ENCODE assay signal across 28 mouse cellular contexts in the genomic region with DNA sequence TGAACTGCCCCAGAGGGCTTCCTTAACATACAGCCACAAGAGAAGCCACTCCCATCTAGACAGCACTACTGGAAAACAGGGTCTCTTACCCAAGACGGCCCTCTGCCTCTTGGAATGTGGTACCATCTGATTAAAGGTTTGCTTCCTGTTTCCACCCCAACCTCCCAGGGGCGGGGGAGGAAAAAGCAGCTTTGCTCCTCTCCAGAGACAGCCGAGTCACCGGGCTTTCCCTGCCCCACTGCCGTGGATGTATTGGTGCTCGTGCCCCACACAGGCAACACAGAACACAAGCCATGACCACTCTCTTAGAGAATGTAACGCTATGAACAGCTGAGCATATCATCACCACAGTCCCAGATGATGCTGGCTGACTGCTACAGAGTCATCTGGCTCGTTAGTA. TPM values are rescaled to one million over a fixed set of nuclear protein-coding genes. Genes with fewer than 3 reads are reported as not detected.
DNase-seq lines count a peak whose midpoint lies in the region; ATAC-seq and TF ChIP-seq lines count a peak whose summit lies in the region.
"Had no signal": no experiment of that assay in that cellular context is flagged by ENCODE, and none has a peak within 500 bp of the region (broad histone marks: within the 10 kb centered on the region; RNA-seq: fewer than 3 reads in every experiment).

No protein-coding gene starts in this region.

- H3K36me3 ChIP-seq in heart, embryonic 11.5 days (ENCODE audit: control insufficient read depth, insufficient read depth, low read length), result peaks cover 13% of the 10 kb centered on the region
- H3K36me3 ChIP-seq in CH12.LX (replicated peaks in 1 of 2; ENCODE audit: control insufficient read depth in 1 of 2, insufficient read depth in 1 of 2, low read length in 1 of 2), result peaks cover 41 to 86% of the 10 kb centered on the region in 2 experiments

- no peaks in the 10 kb centered on the region for H3K9me3 ChIP-seq in heart, embryonic 11.5 days (replicated peaks; ENCODE audit: control insufficient read depth, low read length)
- no peaks in the 10 kb centered on the region for H3K9me3 ChIP-seq in CH12.LX (replicated peaks; ENCODE audit: low read length)
- H3K9me3 ChIP-seq: embryonic facial prominence, embryonic 13.5 days; heart, embryonic 15.5 days; hindbrain, embryonic 13.5 days; neural tube, embryonic 13.5 days had no signal

- TF ChIP-seq RAD21 in CH12.LX (IDR thresholded peaks at IDR 0.05; ENCODE audit: low read depth, low read length), result no peak

- 42% methylated on average over 8 of the region's 8 CpGs for WGBS in heart, embryonic 11.5 days (ENCODE audit: insufficient replicate concordance)

- no peak for TF ChIP-seq CTCF in CH12.LX (conservative IDR thresholded peaks at IDR 0.05 in 1 of 2, IDR thresholded peaks at IDR 0.05 in 1 of 2; ENCODE audit: low read depth in 2 of 2, low read length in 2 of 2)

- intact Hi-C loops in heart, postnatal 10 days (cut with DNase I), result no loop called here

- H3K4me1 ChIP-seq in heart, embryonic 11.5 days (ENCODE audit: control insufficient read depth, insufficient read depth, low read length), result no peaks in the 10 kb centered on the region
- peaks cover 0 to 31% of the 10 kb centered on the region in 2 experiments; a peak in 2 of 4 replicates for H3K4me1 ChIP-seq in CH12.LX (ENCODE audit: control insufficient read depth in 1 of 2, insufficient read depth in 2 of 2)
- H3K4me1 ChIP-seq: hindbrain, embryonic 13.5 days; neural tube, embryonic 13.5 days had no signal

- H3K27ac ChIP-seq in heart, embryonic 11.5 days (ENCODE audit: low read depth, low read length), result no peak overlapping the region
- H3K27ac ChIP-seq in CH12.LX (ENCODE audit: insufficient read depth, low read depth), result no peak overlapping the region
- H3K27ac ChIP-seq: embryonic facial prominence, embryonic 13.5 days; heart, embryonic 15.5 days; hindbrain, embryonic 13.5 days; kidney, postnatal 0 days; liver, embryonic 14.5 days; macrophage; neural tube, embryonic 13.5 days had no signal

- no peaks in the 10 kb centered on the region for H3K79me2 ChIP-seq in CH12.LX (replicated peaks; ENCODE audit: control insufficient read depth, extremely low read depth, insufficient read depth, poor library complexity, severe bottlenecking)

- DNase-seq in heart, postnatal 10 days, result no peak
- DNase-seq in CH12.LX (ENCODE audit: extremely low read depth) (peak; percentile 17), NIH3T3 (ENCODE audit: low read depth) (peak; percentile 68)
- no peak for DNase-seq in embryo, embryonic 10.5 days (ENCODE audit: low spot score)
- no peak for DNase-seq in frontal cortex, postnatal 10 days (ENCODE audit: low spot score in 2 of 2)
- DNase-seq: adrenal gland, adult 8-10 months; cerebellum, adult 9-10 months; cerebellum, postnatal 36 days; heart, postnatal 4 days; kidney, adult 8-10 months; kidney, postnatal 4 days; layer of hippocampus, adult 9-11 months; liver; lung, adult 2 months; lung, postnatal 10 days had no signal

- TF ChIP-seq POLR2A in CH12.LX (IDR thresholded peaks at IDR 0.05; ENCODE audit: low read depth, low read length), result no peak

- no peak overlapping the region for H3K4me3 ChIP-seq in heart, embryonic 11.5 days (ENCODE audit: low read depth, low read length)
- H3K4me3 ChIP-seq in CH12.LX (replicated peaks in 1 of 3; ENCODE audit: low read depth in 2 of 3, low read length in 2 of 3, poor library complexity in 1 of 3), result no peak overlapping the region
- H3K4me3 ChIP-seq: embryonic facial prominence, embryonic 13.5 days; erythroblast, embryonic 14.5 days; heart, embryonic 15.5 days; hindbrain, embryonic 13.5 days; neural tube, embryonic 13.5 days had no signal

- no peak overlapping the region for H3K4me2 ChIP-seq in heart, embryonic 11.5 days
- H3K4me2 ChIP-seq in CH12.LX (ENCODE audit: insufficient read depth, low read depth, poor library complexity, severe bottlenecking), result no peak overlapping the region
- H3K4me2 ChIP-seq: embryonic facial prominence, embryonic 13.5 days; heart, embryonic 15.5 days; hindbrain, embryonic 13.5 days; midbrain, embryonic 11.5 days; neural tube, embryonic 13.5 days had no signal

- dilution Hi-C loops in CH12.LX (cut with MboI; ENCODE audit: extremely low pct_ligation_motif_present, extremely low pct_unique_long_range_greater_than_20kb, low sequenced_read_pairs), result no loop called here

- 0 out of 2 replicates have a peak, but pooled peaks have one; percentile 23 for ATAC-seq in heart, embryonic 11.5 days (replicated peaks; ENCODE audit: insufficient number of reproducible peaks, low FRiP score, low TSS enrichment)
- ATAC-seq in megakaryocyte progenitor cell, adult 5-6 weeks (replicated peaks; ENCODE audit: poor library complexity), result 0 out of 2 replicates have a peak, but pooled peaks have one; percentile 41
- ATAC-seq: forebrain, embryonic 16.5 days; intestine, embryonic 16.5 days had no signal

- H3K9ac ChIP-seq in heart, embryonic 11.5 days (ENCODE audit: low read depth, low read length), result no peak overlapping the region
- H3K9ac ChIP-seq in CH12.LX (ENCODE audit: insufficient read depth, low read depth), result no peak overlapping the region
- H3K9ac ChIP-seq: embryonic facial prominence, embryonic 13.5 days; heart, embryonic 15.5 days; hindbrain, embryonic 13.5 days; liver, embryonic 14.5 days; neural tube, embryonic 13.5 days had no signal

- no peak for TF ChIP-seq EP300 in CH12.LX (IDR thresholded peaks at IDR 0.05; ENCODE audit: low read length)

- in situ Hi-C loops in CH12.LX (cut with MboI; ENCODE audit: low pct_ligation_motif_present, low pct_unique_long_range_greater_than_20kb, low sequenced_read_pairs), result no loop called here

- no peaks in the 10 kb centered on the region for H3K27me3 ChIP-seq in heart, embryonic 11.5 days (ENCODE audit: control insufficient read depth, insufficient read depth, low read length)
- H3K27me3 ChIP-seq in CH12.LX (replicated peaks), result no peaks in the 10 kb centered on the region
- H3K27me3 ChIP-seq: embryonic facial prominence, embryonic 13.5 days; heart, embryonic 15.5 days; hindbrain, embryonic 13.5 days; neural tube, embryonic 13.5 days had no signal

TF ChIP-seq in CH12.LX, 34 proteins besides CTCF, POLR2A, EP300 and RAD21:
- TF ChIP-seq NRF1 (IDR thresholded peaks at IDR 0.05; ENCODE audit: low read depth, low read length) (no peak), TCF12 (IDR thresholded peaks at IDR 0.05; ENCODE audit: low read depth, low read length) (no peak), JUND (conservative IDR thresholded peaks at IDR 0.05; ENCODE audit: low read depth, low read length) (no peak), ZNF384 (IDR thresholded peaks at IDR 0.05; ENCODE audit: low read depth, low read length) (no peak), ZMIZ1 (IDR thresholded peaks at IDR 0.05; ENCODE audit: low read depth, low read length) (no peak), CHD2 (IDR thresholded peaks at IDR 0.05; ENCODE audit: low read length) (no peak), KAT2A (IDR thresholded peaks at IDR 0.05; ENCODE audit: insufficient replicate concordance, low read length) (no peak), CHD1 (IDR thresholded peaks at IDR 0.05; ENCODE audit: low read depth, low read length) (no peak), RCOR1 (conservative IDR thresholded peaks at IDR 0.05; ENCODE audit: low read depth, low read length) (no peak), GABPA (IDR thresholded peaks at IDR 0.05; ENCODE audit: insufficient replicate concordance, low read depth, low read length) (no peak), HCFC1 (IDR thresholded peaks at IDR 0.05; ENCODE audit: low read depth, low read length) (no peak), SIN3A (IDR thresholded peaks at IDR 0.05; ENCODE audit: low read length) (no peak), USF1 (IDR thresholded peaks at IDR 0.05; ENCODE audit: low read depth, low read length) (no peak), ZC3H11A (IDR thresholded peaks at IDR 0.05; ENCODE audit: low read depth, low read length) (no peak), SMC3 (IDR thresholded peaks at IDR 0.05; ENCODE audit: low read depth, low read length) (no peak), ETS1 (conservative IDR thresholded peaks at IDR 0.05; ENCODE audit: low read depth, low read length) (no peak), JUN (IDR thresholded peaks at IDR 0.05; ENCODE audit: insufficient read depth, low read depth, low read length) (no peak)

RNA-seq across cellular contexts. Expression of a gene that starts 11.3 kb away (rescaled TPM):
- polyA plus RNA-seq in heart, embryonic 11.5 days (2014; fragmentation: Nextera tagmentation; extraction: Ambion mirVana), result 6.7 and 7.3 TPM in 2 replicates
- total RNA-seq in heart, postnatal 10 days (2021), result 1 to 10 TPM; 6.8 to 7.0 TPM
- total RNA-seq in CH12.LX (2012; rRNA removed) (8.2 and 9.1 TPM in 2 replicates), CH12.LX (2014; rRNA removed) (4.9 and 6.1 TPM in 2 replicates)
- polyA plus RNA-seq in CH12.LX (2012; ENCODE audit: insufficient read length, low read depth), result 4.7 and 6.0 TPM in 2 replicates
- total RNA-seq in megakaryocyte progenitor cell, adult 5-6 weeks (2015), result 6.4 and 7.0 TPM in 2 replicates
- total RNA-seq in megakaryocyte progenitor cell, adult 5-6 weeks (2017), result 5.8 and 11.2 TPM in 2 replicates

RNA-seq across cellular contexts. Expression of a gene that starts 11.3 kb away (rescaled TPM):
- polyA plus RNA-seq in heart, embryonic 11.5 days (2014; fragmentation: Nextera tagmentation; extraction: Ambion mirVana), result 54.4 and 65.1 TPM in 2 replicates
- 10 to 100 TPM; 16.3 to 18.0 TPM for total RNA-seq in heart, postnatal 10 days (2021)
- total RNA-seq in CH12.LX (2012; rRNA removed), result 134 and 169 TPM in 2 replicates
- 182 and 195 TPM in 2 replicates for total RNA-seq in CH12.LX (2014; rRNA removed)
- polyA plus RNA-seq in CH12.LX (2012; ENCODE audit: insufficient read length, low read depth), result 314 and 382 TPM in 2 replicates
- total RNA-seq in megakaryocyte progenitor cell, adult 5-6 weeks (2015), result 136 and 137 TPM in 2 replicates
- 137 and 167 TPM in 2 replicates for total RNA-seq in megakaryocyte progenitor cell, adult 5-6 weeks (2017)

RNA-seq across cellular contexts. Expression of a gene that starts 49.3 kb away (rescaled TPM):
- polyA plus RNA-seq in heart, embryonic 11.5 days (2014; fragmentation: Nextera tagmentation; extraction: Ambion mirVana), result 5.3 and 11.9 TPM in 2 replicates
- 10 to 100 TPM; 16.4 to 19.0 TPM for total RNA-seq in heart, postnatal 10 days (2021)
- total RNA-seq in CH12.LX (2012; rRNA removed), result 0.04 TPM in 1 of 2 replicates, not detected in the other
- not detected in 2 replicates for total RNA-seq in CH12.LX (2014; rRNA removed)
- not detected in 2 replicates for polyA plus RNA-seq in CH12.LX (2012; ENCODE audit: insufficient read length, low read depth)
- total RNA-seq in megakaryocyte progenitor cell, adult 5-6 weeks (2015), result 0.15 TPM in 1 of 2 replicates, not detected in the other
- 0.34 and 1.00 TPM in 2 replicates for total RNA-seq in megakaryocyte progenitor cell, adult 5-6 weeks (2017)
- polyA plus RNA-seq: erythroblast, embryonic 14.5 days; macrophage had no signal

RNA-seq across cellular contexts. Expression of a gene that starts 51.0 kb away (rescaled TPM):
- polyA plus RNA-seq in heart, embryonic 11.5 days (2014; fragmentation: Nextera tagmentation; extraction: Ambion mirVana), result 50.7 and 51.3 TPM in 2 replicates
- 10 to 100 TPM; 20.8 to 23.3 TPM for total RNA-seq in heart, postnatal 10 days (2021)
- 64.1 and 65.1 TPM in 2 replicates for total RNA-seq in CH12.LX (2012; rRNA removed)
- total RNA-seq in CH12.LX (2014; rRNA removed), result 109 and 113 TPM in 2 replicates
- polyA plus RNA-seq in CH12.LX (2012; ENCODE audit: insufficient read length, low read depth), result 40.4 and 43.5 TPM in 2 replicates
- total RNA-seq in megakaryocyte progenitor cell, adult 5-6 weeks (2015), result 53.2 and 68.8 TPM in 2 replicates
- 17.0 and 19.1 TPM in 2 replicates for total RNA-seq in megakaryocyte progenitor cell, adult 5-6 weeks (2017)

Comparison
In these comparisons a context has a peak if more than half of its experiments do, and no peak if none do; other contexts are left out.
1. DNase-seq: peak in CH12.LX (single experiment) and NIH3T3 (single experiment); none in heart, postnatal 10 days (0 of 2), embryo, embryonic 10.5 days (single experiment) and frontal cortex, postnatal 10 days (0 of 2).
2. RNA of a gene that starts 11.3 kb away (total RNA-seq): 134 to 195 TPM in CH12.LX and 136 to 167 TPM in megakaryocyte progenitor cell, adult 5-6 weeks; 16.3 to 18.0 TPM in heart, postnatal 10 days; every median in the first group is over 4 times any median in the second.
3. RNA of a gene that starts 49.3 kb away (total RNA-seq): 16.4 to 19.0 TPM in heart, postnatal 10 days; 0.15 to 1.00 TPM in megakaryocyte progenitor cell, adult 5-6 weeks and 0.04 TPM in CH12.LX; every median in the first group is over 4 times any median in the second.